Mouse (Mus musculus) ES-E14 (cell line): Measurements from ENCODE around the gene Sall1. TPM values are rescaled to one million over a fixed set of nuclear protein-coding genes. Genes with fewer than 3 reads are reported as not detected.

Source experiments
- DNase-seq: peaks from one replicate; pipeline ENCODE4 v3.0.0-alpha.2; 2013; ENCODE audit warnings: low read depth, low spot score
- H3K27ac ChIP-seq: 2 replicates; pipeline ENCODE4 v1.5.1; 2012; ENCODE audit warnings: low read depth, mild to moderate bottlenecking, low read length, moderate library complexity, mixed read lengths; ENCODE audit not compliant: poor library complexity, insufficient read depth, severe bottlenecking
- H3K36me3 ChIP-seq: 2 replicates; pipeline ENCODE4 v1.6.1; 2012; ENCODE audit warnings: mild to moderate bottlenecking, low read length, moderate library complexity, mixed read lengths; ENCODE audit not compliant: control insufficient read depth, poor library complexity, insufficient read depth, severe bottlenecking
- H3K4me1 ChIP-seq, 2 experiments: fragments of 150-350 bp in 1 of 2; sonication (generic) in 1 of 2; 2 replicates each; pipeline ENCODE4 v1.6.1; 2012; ENCODE audit warnings: low read length in 2 of 2, mild to moderate bottlenecking in 1 of 2, mixed read lengths in 1 of 2; ENCODE audit not compliant: control insufficient read depth in 2 of 2, insufficient read depth in 2 of 2, poor library complexity in 1 of 2
- H3K4me3 ChIP-seq, 2 experiments: fragments of 150-350 bp in 1 of 2; sonication (generic) in 1 of 2; 2 replicates each; pipeline ENCODE4 v1.5.1; 2012; ENCODE audit warnings: low read length in 2 of 2, low read depth in 1 of 2, mild to moderate bottlenecking in 1 of 2, mixed read lengths in 1 of 2; ENCODE audit not compliant: insufficient read depth in 1 of 2, poor library complexity in 1 of 2, severe bottlenecking in 1 of 2
- H3K9ac ChIP-seq: 2 replicates; pipeline ENCODE4 v1.6.1; 2012; ENCODE audit warnings: low read depth, mild to moderate bottlenecking, low read length, mixed read lengths; ENCODE audit not compliant: poor library complexity, insufficient read depth, severe bottlenecking
- H3K9me3 ChIP-seq: fragments of 150-350 bp; sonication (generic); 2 replicates; pipeline ENCODE4 v1.6.1; 2012; ENCODE audit warnings: low read depth, mild to moderate bottlenecking, low read length; ENCODE audit not compliant: control insufficient read depth, insufficient read depth
- CHD2 ChIP-seq: IDR thresholded peaks from 2 replicates; pipeline ENCODE4 v1.6.1; 2014; ENCODE audit warnings: mild to moderate bottlenecking, low read depth, low read length, inconsistent platforms
- HCFC1 ChIP-seq: IDR thresholded peaks from 2 replicates; pipeline ENCODE4 v1.6.1; 2012; ENCODE audit warnings: low read length, inconsistent platforms, borderline replicate concordance; ENCODE audit not compliant: insufficient read depth
- MAFK ChIP-seq: IDR thresholded peaks from 2 replicates; pipeline ENCODE4 v1.6.1; 2014; ENCODE audit warnings: mild to moderate bottlenecking, low read depth, low read length, inconsistent platforms; ENCODE audit not compliant: insufficient read depth
- ZC3H11A ChIP-seq: IDR thresholded peaks from 2 replicates; pipeline ENCODE4 v1.6.1; 2012; ENCODE audit warnings: low read depth, mild to moderate bottlenecking, inconsistent platforms, low read length, borderline replicate concordance
- ZNF384 ChIP-seq: IDR thresholded peaks from 2 replicates; pipeline ENCODE4 v1.6.1; 2012; ENCODE audit warnings: low read depth, low read length, inconsistent platforms
- in situ Hi-C, 2 experiments: fragments of 600-800 bp; cut with MboI; formaldehyde crosslinking; loops; one replicate each; pipeline ENCODE4 v1.15.1; 2025; ENCODE audit warnings: low sequenced_read_pairs in 2 of 2, inconsistent platforms in 1 of 2; ENCODE audit not compliant: unreplicated experiment in 2 of 2
- total RNA-seq: library from RNA; depleted of rRNA; stranded (reverse); fragments of 300-350 nt; gene quantifications from 2 replicates; pipeline ENCODE4 v1.2.3, GENCODE M21; 2012

The Sall1 gene
- total RNA-seq, 1 experiment, result 22.5 TPM

DNA sequence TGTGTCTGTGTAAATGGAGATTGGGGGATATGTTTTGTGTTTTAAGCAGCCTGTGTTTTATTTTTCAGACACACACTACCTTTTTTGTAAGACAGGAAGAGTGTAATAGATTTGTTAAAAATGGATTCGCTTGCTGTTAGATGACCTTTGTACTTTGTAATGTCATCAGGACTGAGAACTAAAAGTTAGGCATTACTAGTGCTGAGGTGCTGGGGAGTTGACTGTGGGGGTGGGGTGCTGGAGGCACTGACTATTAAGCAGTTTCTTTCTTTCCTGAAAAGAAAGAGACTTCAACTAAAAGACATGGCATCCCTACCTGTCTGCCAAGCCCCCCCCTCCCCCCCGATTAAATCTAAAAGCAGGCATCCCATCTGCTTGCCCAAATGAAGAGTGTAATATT, 39.9 kb downstream of the Sall1 start:
- in situ Hi-C loops, result loop anchor here in 1 of 2 experiments (5.0 kb wide), 1 partner anchor 57 kb away; no protein-coding TSS in a partner anchor
- no peaks in the 10 kb centered on the region for H3K36me3 ChIP-seq
- peaks cover 32 to 36% of the 10 kb centered on the region in 2 experiments for H3K4me1 ChIP-seq
- peak overlapping the region; percentile 44; the same call in 1 of the 2 replicates for H3K9ac ChIP-seq
- H3K9me3 ChIP-seq, result no peaks in the 10 kb centered on the region
- TF ChIP-seq ZC3H11A, result no peak
- TF ChIP-seq ZNF384, result no peak
- TF ChIP-seq MAFK, result no peak
- 0 out of 2 replicates have a peak, but pooled peaks have one; percentile 13 for TF ChIP-seq CHD2
- TF ChIP-seq HCFC1, result no peak
- peak overlapping the region in 1 of 2 experiments; percentile 0; a peak in 1 of 4 replicates for H3K4me3 ChIP-seq
- peak overlapping the region; percentile 97 for H3K27ac ChIP-seq
- no peak for DNase-seq

DNA sequence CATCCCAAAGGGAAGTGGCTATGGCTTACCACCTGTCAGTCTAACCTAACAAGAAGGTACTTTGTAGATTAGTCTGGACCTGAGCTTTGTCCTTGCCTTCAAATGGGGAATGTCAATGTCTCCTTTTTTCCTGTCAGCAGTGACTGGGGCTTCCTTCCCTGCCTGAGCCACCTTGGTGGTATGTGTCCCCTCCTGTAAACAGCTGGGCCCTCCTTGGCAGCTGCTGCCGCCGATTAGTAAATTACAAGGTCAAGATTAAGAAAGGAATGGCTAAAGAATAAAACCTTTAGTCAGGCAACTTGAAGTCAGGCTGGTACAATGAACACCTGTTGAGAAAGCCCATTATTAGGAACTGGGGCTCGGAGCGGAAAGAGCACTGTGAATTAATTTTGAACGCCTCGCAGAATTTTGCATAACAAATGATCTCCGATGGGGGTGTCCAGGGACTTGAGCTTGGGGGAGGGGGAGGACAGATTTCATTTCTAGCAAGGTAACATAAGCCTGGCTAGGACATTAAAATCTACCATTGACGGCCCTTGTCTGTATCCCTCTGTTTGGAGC, 40.5 kb downstream of the Sall1 start:
- no peak for DNase-seq
- TF ChIP-seq MAFK (no peak), CHD2 (peak; percentile 33; the same call in 1 of the 2 replicates)
- no peak overlapping the region; the same call in 1 of the 2 replicates for H3K9ac ChIP-seq
- H3K27ac ChIP-seq, result peak overlapping the region; percentile 97
- no peaks in the 10 kb centered on the region for H3K9me3 ChIP-seq
- no peaks in the 10 kb centered on the region for H3K36me3 ChIP-seq
- in situ Hi-C loops, result loop anchor here in 1 of 2 experiments (5.0 kb wide), 1 partner anchor 56 kb away; no protein-coding TSS in a partner anchor
- H3K4me1 ChIP-seq, result peaks cover 29 to 34% of the 10 kb centered on the region in 2 experiments
- H3K4me3 ChIP-seq, result peak overlapping the region in 1 of 2 experiments; percentile 0; a peak in 1 of 4 replicates

DNA sequence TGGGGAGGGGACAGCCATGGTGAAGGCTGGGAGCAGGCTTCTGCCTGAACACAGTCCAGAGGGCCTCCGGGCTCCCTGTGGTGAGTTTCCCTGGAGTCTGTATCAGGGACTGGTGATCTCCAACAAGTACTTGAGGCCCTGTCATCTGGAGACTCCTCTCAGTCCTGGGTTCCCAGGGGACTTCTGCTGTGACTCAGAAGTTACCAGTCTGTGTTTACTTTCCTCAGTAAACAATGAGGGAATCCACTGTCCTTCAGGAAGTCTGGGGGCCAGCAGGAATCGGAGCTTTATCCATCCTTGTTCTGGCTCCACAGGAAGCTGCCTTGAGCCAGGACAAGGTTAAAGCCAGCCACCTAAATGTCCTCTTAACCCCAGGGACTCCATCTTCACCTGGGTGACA, 41.8 kb downstream of the Sall1 start:
- no peaks in the 10 kb centered on the region for H3K9me3 ChIP-seq
- H3K27ac ChIP-seq, result peak overlapping the region; percentile 94
- H3K4me1 ChIP-seq, result peaks cover 22 to 25% of the 10 kb centered on the region in 2 experiments
- no peak for TF ChIP-seq CHD2
- no peak for DNase-seq
- H3K36me3 ChIP-seq, result no peaks in the 10 kb centered on the region
- 0 out of 4 replicates have a peak overlapping the region, but pooled peaks of 1 of the 2 experiments have one; percentile 3 for H3K4me3 ChIP-seq
- H3K9ac ChIP-seq, result peak overlapping the region; percentile 22; the same call in 1 of the 2 replicates
- in situ Hi-C loops, result loop anchor here in 1 of 2 experiments (5.0 kb wide), 1 partner anchor 55 kb away; no protein-coding TSS in a partner anchor

DNA sequence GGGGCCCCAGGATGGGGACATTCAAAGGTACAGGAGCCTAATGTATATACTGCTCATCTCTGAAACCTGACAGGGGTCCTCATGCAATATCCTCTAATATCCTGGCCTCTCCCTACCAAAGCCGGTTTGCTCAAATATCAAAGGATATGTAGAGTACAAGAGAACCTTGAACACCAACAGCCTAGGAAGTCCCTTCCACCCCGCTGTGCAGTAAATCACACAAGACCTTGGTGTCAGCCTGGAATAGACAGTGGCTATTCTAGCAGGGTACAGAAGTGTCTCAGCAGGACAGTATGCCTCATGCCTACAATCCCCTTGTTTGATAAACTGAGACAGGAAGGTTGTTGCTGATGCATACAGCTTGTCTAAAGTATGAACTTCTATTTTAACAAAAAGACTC, 46.7 kb downstream of the Sall1 start:
- no peak overlapping the region for H3K4me3 ChIP-seq
- H3K4me1 ChIP-seq, result peaks cover 9 to 24% of the 10 kb centered on the region in 2 experiments

More for the DNA sequence above, 46.7 kb downstream of the Sall1 start:
- Histone ChIP-seq H3K36me3 (no peaks in the 10 kb centered on the region), H3K9me3 (no peaks in the 10 kb centered on the region), H3K27ac (no peak overlapping the region), H3K9ac (no peak overlapping the region)
- TF ChIP-seq ZNF384, result no peak
- TF ChIP-seq MAFK, result no peak
- TF ChIP-seq HCFC1, result no peak
- TF ChIP-seq CHD2, result no peak
- no peak for TF ChIP-seq ZC3H11A
- in situ Hi-C loops, result no loop called here
- DNase-seq, result no peak
